Mouse (Mus musculus): Measurements from ENCODE around the gene Ephb4. TPM values are rescaled to one million over a fixed set of nuclear protein-coding genes. Genes with fewer than 3 reads are reported as not detected.

Ephb4 gene
- polyA plus RNA-seq, 1 experiment from 2014 or later: 58.9 TPM

DNA sequence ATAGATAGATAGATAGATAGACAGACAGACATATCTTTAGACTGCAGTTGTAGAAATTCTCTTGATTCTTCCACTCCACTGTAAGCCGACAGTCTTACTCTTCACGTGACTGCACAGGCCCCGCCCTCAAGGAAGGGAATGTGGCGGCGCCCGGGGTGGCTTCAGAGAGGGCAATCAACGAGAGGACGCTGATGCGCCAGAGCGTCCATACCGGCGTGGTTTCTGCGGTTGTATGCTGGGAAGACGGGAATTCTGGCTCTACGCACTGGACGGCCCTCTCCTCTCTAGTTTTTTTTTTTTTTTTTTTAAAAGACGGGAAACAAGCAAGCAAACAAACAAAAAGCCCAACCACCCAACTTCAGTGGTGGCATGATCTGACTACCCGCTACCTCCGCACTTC lies 11.7 kb upstream of the Ephb4 start:
- ATAC-seq (ENCODE audit: borderline replicate concordance, extremely low read depth, low FRiP score, low TSS enrichment): peak; percentile 83
- Histone ChIP-seq H3K27me3 (no peaks in the 10 kb centered on the region), H3K9me3 (no peaks in the 10 kb centered on the region), H3K4me2 (peak overlapping the region; percentile 70), H3K4me3 (peak overlapping the region; percentile 39), H3K9ac (peak overlapping the region; percentile 47), H3K27ac (peak overlapping the region; percentile 91), H3K36me3 (no peaks in the 10 kb centered on the region), H3K4me1 (peaks cover 32% of the 10 kb centered on the region)
- WGBS: 0% methylated on average over 19 of the region's 19 CpGs

- Histone ChIP-seq H3K4me2 (peak overlapping the region; percentile 70), H3K9me3 (no peaks in the 10 kb centered on the region), H3K4me3 (peak overlapping the region; percentile 39), H3K27ac (peak overlapping the region; percentile 91), H3K27me3 (no peaks in the 10 kb centered on the region), H3K36me3 (no peaks in the 10 kb centered on the region), H3K9ac (peak overlapping the region; percentile 47), H3K4me1 (peaks cover 33% of the 10 kb centered on the region)
- ATAC-seq (ENCODE audit: borderline replicate concordance, extremely low read depth, low FRiP score, low TSS enrichment): peak; percentile 46; the same call in 1 of the 2 replicates
- WGBS: 2% methylated on average over 11 of the region's 11 CpGs
Measured at GRCm38 (mm10) chr5:137338663-137339289, 11.1 kb upstream of the Ephb4 start.

- 14% methylated on average over 22 of the region's 22 CpGs for whole genome bisulfite sequencing
- Histone ChIP-seq H3K27me3 (no peaks in the 10 kb centered on the region), H3K36me3 (no peaks in the 10 kb centered on the region), H3K4me3 (peak overlapping the region; percentile 39), H3K4me2 (peak overlapping the region; percentile 70), H3K9ac (peak overlapping the region; percentile 47), H3K9me3 (no peaks in the 10 kb centered on the region), H3K27ac (peak overlapping the region; percentile 91), H3K4me1 (peaks cover 31% of the 10 kb centered on the region)
- peak; percentile 52 for ATAC-seq (ENCODE audit: borderline replicate concordance, extremely low read depth, low FRiP score, low TSS enrichment)
Measured at GRCm38 (mm10) chr5:137339290-137339979, 10.5 kb upstream of the Ephb4 start.

DNA sequence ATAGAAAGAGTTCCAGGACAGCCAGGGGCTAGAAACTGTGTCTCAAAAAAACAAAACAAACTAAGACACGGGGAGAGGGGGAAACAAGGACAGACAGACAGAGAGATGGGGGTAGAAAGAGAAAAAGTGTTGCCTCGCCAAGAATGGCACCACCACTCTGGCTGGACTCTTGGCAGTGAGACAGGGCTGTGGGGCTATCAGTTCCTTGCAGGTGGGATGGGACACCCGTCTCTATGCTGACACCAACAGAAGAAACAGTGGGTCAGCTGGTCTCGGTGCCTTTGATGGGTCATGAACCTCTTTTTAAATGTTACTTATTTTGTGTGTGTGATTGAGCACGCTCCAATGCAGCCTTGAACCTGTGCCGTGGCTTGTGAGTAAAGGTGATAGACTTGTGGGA lies 9.7 kb upstream of the Ephb4 start:
- 66% methylated on average over 6 of the region's 6 CpGs for WGBS
- no peak overlapping the region for H3K9ac ChIP-seq

GRCm38 (mm10) chr5:137342407-137343012 lies 7.4 kb upstream of the Ephb4 start:
- WGBS: 33% methylated on average over 7 of the region's 7 CpGs
- H3K27me3 ChIP-seq: no peaks in the 10 kb centered on the region
- no peak for ATAC-seq (ENCODE audit: borderline replicate concordance, extremely low read depth, low FRiP score, low TSS enrichment)
- H3K27ac ChIP-seq: peak overlapping the region; percentile 74
- peaks cover 57% of the 10 kb centered on the region for H3K4me1 ChIP-seq
- no peak overlapping the region for H3K9ac ChIP-seq
- no peak overlapping the region for H3K4me2 ChIP-seq
- H3K9me3 ChIP-seq: no peaks in the 10 kb centered on the region
- no peaks in the 10 kb centered on the region for H3K36me3 ChIP-seq
- H3K4me3 ChIP-seq: no peak overlapping the region

More for the DNA sequence above, 9.7 kb upstream of the Ephb4 start:
- no peak for ATAC-seq (ENCODE audit: borderline replicate concordance, extremely low read depth, low FRiP score, low TSS enrichment)
- H3K4me3 ChIP-seq: no peak overlapping the region
- H3K27me3 ChIP-seq: no peaks in the 10 kb centered on the region
- peak overlapping the region; percentile 91 for H3K27ac ChIP-seq
- no peaks in the 10 kb centered on the region for H3K36me3 ChIP-seq
- H3K4me1 ChIP-seq: peaks cover 37% of the 10 kb centered on the region
- no peak overlapping the region; the same call in 1 of the 2 replicates for H3K4me2 ChIP-seq
- H3K9me3 ChIP-seq: no peaks in the 10 kb centered on the region

DNA sequence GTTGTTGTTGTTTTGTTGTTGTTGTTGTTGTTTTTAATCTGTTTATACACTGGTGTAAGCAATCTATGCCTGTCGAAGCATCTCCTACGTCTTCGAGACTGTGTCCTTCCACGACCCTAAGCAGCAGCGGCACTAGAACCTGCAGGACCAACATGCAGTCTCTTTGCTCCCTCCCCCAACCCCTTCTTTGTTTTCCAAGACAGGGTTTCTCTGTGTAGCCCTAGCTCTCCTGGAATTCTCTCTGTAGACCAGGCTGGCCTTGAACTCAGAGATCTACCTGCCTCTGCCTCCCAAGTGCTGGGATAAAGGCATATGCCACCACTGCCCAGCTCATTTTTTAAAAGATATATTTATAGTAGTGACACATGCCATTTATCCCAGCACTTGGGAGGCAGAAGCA lies 6.5 kb upstream of the Ephb4 start:
- WGBS: 88% methylated on average over 5 of the region's 5 CpGs
- H3K9me3 ChIP-seq: no peaks in the 10 kb centered on the region
- no peak for ATAC-seq (ENCODE audit: borderline replicate concordance, extremely low read depth, low FRiP score, low TSS enrichment)
- H3K27me3 ChIP-seq: no peaks in the 10 kb centered on the region
- H3K4me1 ChIP-seq: peaks cover 66% of the 10 kb centered on the region
- H3K27ac ChIP-seq: peak overlapping the region; percentile 74
- H3K4me2 ChIP-seq: no peak overlapping the region
- H3K9ac ChIP-seq: no peak overlapping the region
- H3K4me3 ChIP-seq: no peak overlapping the region
- no peaks in the 10 kb centered on the region for H3K36me3 ChIP-seq

DNA sequence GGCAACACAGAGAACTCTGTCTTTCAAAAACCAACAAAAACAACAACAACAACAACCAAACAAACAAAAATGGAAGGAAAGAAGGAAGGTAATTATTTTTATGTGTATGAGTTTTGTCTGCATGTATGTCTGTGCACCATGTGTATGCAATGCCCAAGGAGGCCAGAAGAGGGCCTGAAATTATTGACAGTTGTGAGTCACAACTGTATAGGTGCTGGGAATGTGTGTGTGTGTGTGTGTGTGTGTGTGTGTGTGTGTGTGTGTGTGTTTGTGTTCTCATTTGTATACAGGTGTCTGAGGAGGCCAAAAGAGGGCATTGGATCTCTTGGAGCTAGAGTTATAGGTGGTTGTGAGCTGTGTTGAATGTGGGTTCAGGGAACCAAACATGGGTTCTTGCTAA lies 6.0 kb upstream of the Ephb4 start:
- H3K4me1 ChIP-seq: peaks cover 69% of the 10 kb centered on the region
- H3K4me3 ChIP-seq: no peak overlapping the region
- no peaks in the 10 kb centered on the region for H3K36me3 ChIP-seq

DNA sequence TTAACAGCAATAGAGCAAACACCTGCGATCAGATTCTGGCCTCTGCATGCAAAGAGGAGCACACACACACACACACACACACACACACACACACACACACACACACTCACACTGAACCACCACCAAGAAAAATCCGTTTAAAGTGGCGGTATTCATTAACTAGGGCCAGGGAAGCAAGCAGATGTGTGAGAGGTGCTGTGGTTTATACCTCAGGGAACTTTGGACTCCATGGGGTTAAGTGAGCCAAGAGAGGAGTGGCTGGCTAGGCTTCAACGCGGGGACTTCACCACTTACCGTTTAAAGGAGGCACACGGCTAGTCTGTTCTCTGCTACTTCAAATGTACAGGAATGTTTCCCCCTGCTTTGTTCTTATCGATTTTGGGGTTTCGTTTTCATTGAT lies 4.1 kb upstream of the Ephb4 start:
- Histone ChIP-seq H3K36me3 (no peaks in the 10 kb centered on the region), H3K27me3 (no peaks in the 10 kb centered on the region), H3K9ac (no peak overlapping the region), H3K4me2 (peak overlapping the region; percentile 32), H3K4me1 (peaks cover 63% of the 10 kb centered on the region), H3K4me3 (no peak overlapping the region), H3K9me3 (no peaks in the 10 kb centered on the region), H3K27ac (peak overlapping the region; percentile 99)
- 7% methylated on average over 9 of the region's 9 CpGs for WGBS
- no peak for ATAC-seq (ENCODE audit: borderline replicate concordance, extremely low read depth, low FRiP score, low TSS enrichment)

More for the DNA sequence above, 6.0 kb upstream of the Ephb4 start:
- no peak overlapping the region for H3K4me2 ChIP-seq
- H3K9ac ChIP-seq: no peak overlapping the region
- no peaks in the 10 kb centered on the region for H3K9me3 ChIP-seq
- no peaks in the 10 kb centered on the region for H3K27me3 ChIP-seq
- no peak overlapping the region for H3K27ac ChIP-seq
- ATAC-seq (ENCODE audit: borderline replicate concordance, extremely low read depth, low FRiP score, low TSS enrichment): no peak

DNA sequence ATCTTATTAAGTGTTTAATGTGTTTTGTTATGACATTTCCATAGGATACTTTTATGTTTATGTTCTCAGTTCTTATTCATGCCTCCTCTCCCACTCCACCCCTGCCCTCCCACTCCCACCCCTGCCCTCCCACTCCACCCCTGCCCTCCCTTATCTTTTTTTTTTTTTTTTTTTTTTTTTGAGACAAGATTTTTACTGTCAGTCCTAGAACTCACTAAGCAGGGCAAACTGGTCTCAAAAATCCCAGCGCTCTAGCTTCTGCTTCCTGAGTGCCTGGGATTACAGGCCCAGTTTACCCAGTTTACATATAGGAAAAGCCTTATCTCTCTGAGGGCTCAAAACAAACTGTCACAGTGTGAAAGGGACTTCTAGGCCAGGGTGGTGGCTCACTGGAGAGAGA lies 3.5 kb upstream of the Ephb4 start:
- Histone ChIP-seq H3K27ac (peak overlapping the region; percentile 99), H3K27me3 (no peaks in the 10 kb centered on the region), H3K36me3 (no peaks in the 10 kb centered on the region), H3K4me3 (no peak overlapping the region), H3K9ac (no peak overlapping the region), H3K4me1 (peaks cover 64% of the 10 kb centered on the region), H3K9me3 (no peaks in the 10 kb centered on the region), H3K4me2 (peak overlapping the region; percentile 32)
- 27% methylated on average over 1 of the region's 1 CpGs for WGBS
- no peak for ATAC-seq (ENCODE audit: borderline replicate concordance, extremely low read depth, low FRiP score, low TSS enrichment)

GRCm38 (mm10) chr5:137346983-137347382 lies 2.9 kb upstream of the Ephb4 start:
- H3K4me1 ChIP-seq: peaks cover 69% of the 10 kb centered on the region
- 55% methylated on average over 4 of the region's 4 CpGs for WGBS
- no peaks in the 10 kb centered on the region for H3K27me3 ChIP-seq
- no peak overlapping the region for H3K9ac ChIP-seq
- no peak overlapping the region for H3K4me2 ChIP-seq
- H3K9me3 ChIP-seq: no peaks in the 10 kb centered on the region
- peak overlapping the region; percentile 99 for H3K27ac ChIP-seq
- no peak for ATAC-seq (ENCODE audit: borderline replicate concordance, extremely low read depth, low FRiP score, low TSS enrichment)
- no peaks in the 10 kb centered on the region for H3K36me3 ChIP-seq
- no peak overlapping the region for H3K4me3 ChIP-seq

DNA sequence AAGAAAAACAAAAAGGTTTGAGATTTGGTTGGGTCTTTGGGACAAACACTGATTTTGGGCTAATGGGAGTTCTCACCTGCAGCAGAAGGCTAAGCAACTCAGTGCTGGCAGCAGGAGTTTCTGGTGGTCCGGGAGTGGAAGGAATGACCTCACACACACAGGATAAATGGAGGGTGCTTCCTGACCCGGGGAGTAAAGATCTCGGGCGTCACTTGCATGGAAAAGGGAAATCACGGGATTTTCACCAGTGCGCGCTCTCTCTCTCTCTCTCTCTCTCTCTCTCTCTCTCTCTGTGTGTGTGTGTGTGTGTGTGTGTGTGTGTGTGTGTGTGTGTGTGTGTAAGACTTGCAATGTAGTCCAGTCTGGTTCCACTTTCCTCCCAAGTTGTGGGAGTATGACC lies 2.1 kb upstream of the Ephb4 start:
- WGBS: 11% methylated on average over 7 of the region's 7 CpGs
- no peak overlapping the region; the same call in 1 of the 2 replicates for H3K4me3 ChIP-seq
- H3K4me1 ChIP-seq: peaks cover 72% of the 10 kb centered on the region
- peak overlapping the region; percentile 99 for H3K27ac ChIP-seq
- H3K4me2 ChIP-seq: peak overlapping the region; percentile 94
- H3K9me3 ChIP-seq: no peaks in the 10 kb centered on the region
- no peaks in the 10 kb centered on the region for H3K27me3 ChIP-seq
- ATAC-seq (ENCODE audit: borderline replicate concordance, extremely low read depth, low FRiP score, low TSS enrichment): no peak
- H3K9ac ChIP-seq: no peak overlapping the region
- H3K36me3 ChIP-seq: no peaks in the 10 kb centered on the region
